Mouse (Mus musculus) frontal cortex, postnatal 25 days (tissue): ENCODE measurements around the gene Otud7b.

Source experiments
- DNase-seq, 2 experiments: peaks; one replicate each; pipeline ENCODE4 v3.0.0; 2022; ENCODE audit warnings: low spot score in 2 of 2

Otud7b gene

GRCm38 (mm10) chr3:96104261-96105065 lies at the start of gene Otud7b:
Gene Otud7b (plus strand): TSS chr3:96104527.
- peak; percentile 48 to 56 for DNase-seq

- DNase-seq: no peak
Measured at GRCm38 (mm10) chr3:96055294-96055693, 49.0 kb upstream of the Otud7b start.

- DNase-seq: no peak
Measured at GRCm38 (mm10) chr3:96056031-96056430, 48.3 kb upstream of the Otud7b start.

GRCm38 (mm10) chr3:96057747-96058204 lies 46.6 kb upstream of the Otud7b start:
- peak; percentile 81 to 84 for DNase-seq

- DNase-seq: peak; percentile 46 to 61
Measured at GRCm38 (mm10) chr3:96058231-96058896, 46.0 kb upstream of the Otud7b start, which contains the start of gene Vps45. Gene Vps45 (minus strand): TSS chr3:96058466.

GRCm38 (mm10) chr3:96060146-96060545 lies 44.2 kb upstream of the Otud7b start:
- DNase-seq: no peak

- no peak for DNase-seq
Measured at GRCm38 (mm10) chr3:96063299-96063698, 41.0 kb upstream of the Otud7b start.

GRCm38 (mm10) chr3:96064217-96064616 lies 40.1 kb upstream of the Otud7b start:
- DNase-seq: no peak

- no peak for DNase-seq
Measured at GRCm38 (mm10) chr3:96065147-96065546, 39.2 kb upstream of the Otud7b start.

- peak in 1 of 2 experiments; percentile 29 for DNase-seq
Measured at GRCm38 (mm10) chr3:96065754-96066375, 38.5 kb upstream of the Otud7b start.

GRCm38 (mm10) chr3:96066741-96067140 lies 37.6 kb upstream of the Otud7b start:
- no peak for DNase-seq

- no peak for DNase-seq
Measured at GRCm38 (mm10) chr3:96069046-96069445, 35.3 kb upstream of the Otud7b start.

- no peak for DNase-seq
Measured at GRCm38 (mm10) chr3:96069542-96069941, 34.8 kb upstream of the Otud7b start.

GRCm38 (mm10) chr3:96070241-96070640 lies 34.1 kb upstream of the Otud7b start:
- DNase-seq: no peak

- DNase-seq: no peak
Measured at GRCm38 (mm10) chr3:96072921-96073486, 31.3 kb upstream of the Otud7b start.

GRCm38 (mm10) chr3:96078066-96078465 lies 26.3 kb upstream of the Otud7b start:
- no peak for DNase-seq

GRCm38 (mm10) chr3:96078711-96079110 lies 25.6 kb upstream of the Otud7b start:
- no peak for DNase-seq

- DNase-seq: no peak
Measured at GRCm38 (mm10) chr3:96081006-96081405, 23.3 kb upstream of the Otud7b start.

GRCm38 (mm10) chr3:96081650-96082049 lies 22.7 kb upstream of the Otud7b start:
- no peak for DNase-seq

GRCm38 (mm10) chr3:96082100-96082499 lies 22.2 kb upstream of the Otud7b start:
- DNase-seq: no peak

- no peak for DNase-seq
Measured at GRCm38 (mm10) chr3:96082714-96083508, 21.4 kb upstream of the Otud7b start.
